14 mouse cellular contexts compared by ENCODE assay signal in genomic region chr14:75641369-75641768, GRCm38 (mm10). TPM values are rescaled to one million over a fixed set of nuclear protein-coding genes. Genes with fewer than 3 reads are reported as not detected.
DNase-seq lines count a peak whose midpoint lies in the region; ATAC-seq and TF ChIP-seq lines count a peak whose summit lies in the region.
"Had no signal": no experiment of that assay in that cellular context is flagged by ENCODE, and none has a peak within 500 bp of the region (broad histone marks: within the 10 kb centered on the region; RNA-seq: fewer than 3 reads in every experiment).

No protein-coding gene starts in this region.

- H3K4me2 ChIP-seq in forebrain, embryonic 12.5 days: no peak overlapping the region
- H3K4me2 ChIP-seq in forebrain, embryonic 11.5 days (ENCODE audit: low read depth, low read length, severe bottlenecking): no peak overlapping the region
- no peak overlapping the region for H3K4me2 ChIP-seq in lung, embryonic 14.5 days
- no peak overlapping the region for H3K4me2 ChIP-seq in kidney, postnatal 0 days (ENCODE audit: low read length)
- H3K4me2 ChIP-seq: embryonic facial prominence, embryonic 13.5 days had no signal

- H3K9ac ChIP-seq in forebrain, embryonic 12.5 days: no peak overlapping the region
- H3K9ac ChIP-seq in forebrain, embryonic 11.5 days (ENCODE audit: low read length): no peak overlapping the region
- H3K9ac ChIP-seq in lung, embryonic 14.5 days: no peak overlapping the region
- no peak overlapping the region for H3K9ac ChIP-seq in kidney, postnatal 0 days (ENCODE audit: low read depth, low read length)
- H3K9ac ChIP-seq: embryonic facial prominence, embryonic 13.5 days had no signal

- WGBS in forebrain, embryonic 12.5 days: 68% methylated on average over 6 of the region's 6 CpGs
- WGBS in forebrain, embryonic 11.5 days: 68% methylated on average over 6 of the region's 6 CpGs
- WGBS in lung, embryonic 14.5 days: 69% methylated on average over 6 of the region's 6 CpGs
- WGBS in kidney, postnatal 0 days: 77% methylated on average over 6 of the region's 6 CpGs

- DNase-seq in forebrain, embryonic 11.5 days (ENCODE audit: low spot score): no peak
- DNase-seq in lung, embryonic 14.5 days: peak; percentile 22
- DNase-seq in lung, postnatal 4 days: no peak
- peak; percentile 25 for DNase-seq in NIH3T3 (ENCODE audit: low read depth)
- no peak for DNase-seq in kidney, postnatal 0 days (ENCODE audit: low spot score)
- no peak for DNase-seq in neural tube, embryonic 10.5 days (ENCODE audit: extremely low spot score, low spot score)
- DNase-seq in heart, postnatal 25 days (ENCODE audit: low spot score): no peak

- H3K4me3 ChIP-seq in forebrain, embryonic 12.5 days (replicated peaks): no peak overlapping the region
- no peak overlapping the region for H3K4me3 ChIP-seq in forebrain, embryonic 11.5 days (ENCODE audit: low read depth, low read length)
- H3K4me3 ChIP-seq in lung, embryonic 14.5 days (ENCODE audit: low read depth, low read length): no peak overlapping the region
- no peak overlapping the region for H3K4me3 ChIP-seq in kidney, postnatal 0 days (replicated peaks; ENCODE audit: low read depth, low read length)
- H3K4me3 ChIP-seq: embryonic facial prominence, embryonic 13.5 days had no signal

- H3K27me3 ChIP-seq in forebrain, embryonic 12.5 days: no peaks in the 10 kb centered on the region
- no peaks in the 10 kb centered on the region for H3K27me3 ChIP-seq in forebrain, embryonic 11.5 days (ENCODE audit: control insufficient read depth, insufficient read depth, low read length)
- H3K27me3 ChIP-seq in lung, embryonic 14.5 days (ENCODE audit: insufficient read depth, low read length): no peaks in the 10 kb centered on the region
- no peaks in the 10 kb centered on the region for H3K27me3 ChIP-seq in kidney, postnatal 0 days (ENCODE audit: insufficient read depth, low read length)
- H3K27me3 ChIP-seq: embryonic facial prominence, embryonic 13.5 days had no signal

- peaks cover 3% of the 10 kb centered on the region for H3K4me1 ChIP-seq in forebrain, embryonic 12.5 days
- no peaks in the 10 kb centered on the region for H3K4me1 ChIP-seq in forebrain, embryonic 11.5 days (replicated peaks; ENCODE audit: control insufficient read depth, insufficient read depth, low read length)
- H3K4me1 ChIP-seq in lung, embryonic 14.5 days (ENCODE audit: insufficient read depth): no peaks in the 10 kb centered on the region
- H3K4me1 ChIP-seq in kidney, postnatal 0 days (replicated peaks; ENCODE audit: insufficient read depth, low read length): no peaks in the 10 kb centered on the region

- intact Hi-C loops in heart, postnatal 25 days (cut with DNase I): no loop called here

- no peaks in the 10 kb centered on the region for H3K36me3 ChIP-seq in forebrain, embryonic 12.5 days (replicated peaks)
- H3K36me3 ChIP-seq in forebrain, embryonic 11.5 days (ENCODE audit: control insufficient read depth, insufficient read depth, low read length): no peaks in the 10 kb centered on the region
- H3K36me3 ChIP-seq in lung, embryonic 14.5 days (ENCODE audit: insufficient read depth): no peaks in the 10 kb centered on the region
- no peaks in the 10 kb centered on the region for H3K36me3 ChIP-seq in kidney, postnatal 0 days (ENCODE audit: insufficient read depth, low read length)
- H3K36me3 ChIP-seq: embryonic facial prominence, embryonic 13.5 days had no signal

- H3K9me3 ChIP-seq in forebrain, embryonic 12.5 days: no peaks in the 10 kb centered on the region
- no peaks in the 10 kb centered on the region for H3K9me3 ChIP-seq in forebrain, embryonic 11.5 days (ENCODE audit: control insufficient read depth, low read length)
- H3K9me3 ChIP-seq in lung, embryonic 14.5 days (ENCODE audit: low read depth, low read length): no peaks in the 10 kb centered on the region
- H3K9me3 ChIP-seq in kidney, postnatal 0 days (replicated peaks; ENCODE audit: low read length): no peaks in the 10 kb centered on the region
- H3K9me3 ChIP-seq: embryonic facial prominence, embryonic 13.5 days had no signal

- no peak overlapping the region for H3K27ac ChIP-seq in forebrain, embryonic 12.5 days
- H3K27ac ChIP-seq in forebrain, embryonic 11.5 days (ENCODE audit: low read depth, low read length): no peak overlapping the region
- H3K27ac ChIP-seq in lung, embryonic 14.5 days (ENCODE audit: low read depth): no peak overlapping the region
- H3K27ac ChIP-seq in kidney, postnatal 0 days: no peak overlapping the region
- H3K27ac ChIP-seq: embryonic facial prominence, embryonic 13.5 days had no signal

- peak; percentile 31 for TF ChIP-seq CTCF in lung, embryonic 14.5 days (IDR thresholded peaks at IDR 0.05; ENCODE audit: low read depth)
- peak; percentile 61 for TF ChIP-seq CTCF in kidney, postnatal 0 days (IDR thresholded peaks at IDR 0.05; ENCODE audit: low read depth)

- 0 out of 2 replicates have a peak, but pooled peaks have one; percentile 58 for ATAC-seq in forebrain, embryonic 12.5 days (ENCODE audit: low FRiP score)
- no peak for ATAC-seq in forebrain, embryonic 11.5 days (replicated peaks; ENCODE audit: low FRiP score)
- ATAC-seq in lung, embryonic 14.5 days (ENCODE audit: insufficient read depth): no peak
- no peak for ATAC-seq in kidney, postnatal 0 days (replicated peaks; ENCODE audit: low FRiP score, low read depth)

RNA-seq across cellular contexts. Expression of gene Erich6b, which starts 0.7 kb away (rescaled TPM):
- polyA plus RNA-seq in forebrain, embryonic 12.5 days (2016; fragmentation: Nextera tagmentation; extraction: Ambion mirVana): not detected in 2 replicates
- not detected in 2 replicates for polyA plus RNA-seq in forebrain, embryonic 11.5 days (2014; fragmentation: Nextera tagmentation; extraction: Ambion mirVana)
- polyA plus RNA-seq in lung, embryonic 14.5 days (2014; fragmentation: Nextera tagmentation; extraction: Ambion mirVana): not detected in 2 replicates
- polyA plus RNA-seq in kidney, postnatal 0 days (2015; fragmentation: Nextera tagmentation; extraction: Ambion mirVana): 0.32 and 0.58 TPM in 2 replicates
- not detected for total RNA-seq in heart, postnatal 25 days (2021)
- total RNA-seq: hematopoietic stem cell, adult 5-6 weeks; megakaryocyte-erythroid progenitor cell, adult 5-6 weeks had no signal
- polyA plus RNA-seq: embryonic facial prominence, embryonic 13.5 days; gonadal fat pad, adult 2 months; limb, embryonic 11.5 days; stomach, embryonic 14.5 days had no signal

RNA-seq across cellular contexts. Expression of gene Spert, which starts 48.5 kb away (rescaled TPM):
- not detected in 2 replicates for polyA plus RNA-seq in forebrain, embryonic 12.5 days (2016; fragmentation: Nextera tagmentation; extraction: Ambion mirVana)
- not detected in 2 replicates for polyA plus RNA-seq in forebrain, embryonic 11.5 days (2014; fragmentation: Nextera tagmentation; extraction: Ambion mirVana)
- polyA plus RNA-seq in lung, embryonic 14.5 days (2014; fragmentation: Nextera tagmentation; extraction: Ambion mirVana): not detected in 2 replicates
- polyA plus RNA-seq in kidney, postnatal 0 days (2015; fragmentation: Nextera tagmentation; extraction: Ambion mirVana): not detected in 2 replicates
- total RNA-seq in heart, postnatal 25 days (2021): not detected
- total RNA-seq: hematopoietic stem cell, adult 5-6 weeks; megakaryocyte-erythroid progenitor cell, adult 5-6 weeks had no signal
- polyA plus RNA-seq: embryonic facial prominence, embryonic 13.5 days; limb, embryonic 11.5 days; stomach, embryonic 14.5 days had no signal

Comparison
In these comparisons a context has a peak if more than half of its experiments do, and no peak if none do; other contexts are left out.
1. DNase-seq: peak in lung, embryonic 14.5 days (single experiment) and NIH3T3 (single experiment); none in forebrain, embryonic 11.5 days (single experiment), lung, postnatal 4 days (0 of 2), kidney, postnatal 0 days (single experiment), neural tube, embryonic 10.5 days (single experiment) and heart, postnatal 25 days (single experiment).